Mouse (Mus musculus): ENCODE results near the gene Zmynd12. TPM values are rescaled to one million over a fixed set of nuclear protein-coding genes. Genes with fewer than 3 reads are reported as not detected.

The Zmynd12 gene
- polyA plus RNA-seq, 1 experiment = 0.44 TPM

DNA sequence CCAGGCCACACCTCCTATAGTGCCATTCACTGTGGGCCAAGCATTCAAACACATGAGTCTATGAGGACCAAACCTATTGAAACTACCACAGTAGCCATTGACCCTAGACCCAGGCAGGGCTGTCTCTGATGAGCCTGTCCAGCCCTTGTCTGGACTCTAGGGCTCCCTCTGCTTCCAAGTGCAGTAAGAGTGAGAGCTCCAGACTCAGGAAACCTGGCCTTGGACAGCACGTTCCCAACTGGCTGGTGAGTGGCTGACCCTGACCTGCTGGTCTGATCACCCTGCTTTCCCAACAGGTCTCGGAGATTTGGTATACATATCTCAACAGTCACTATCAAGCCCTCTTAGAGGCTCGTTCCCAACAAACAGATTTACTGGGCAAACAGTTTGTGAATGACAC, 25.2 kb downstream of the Zmynd12 start:
- no peaks in the 10 kb centered on the region for H3K36me3 ChIP-seq (ENCODE audit: control insufficient read depth, insufficient read depth, low read length)
- no peaks in the 10 kb centered on the region for H3K27me3 ChIP-seq (ENCODE audit: control insufficient read depth, insufficient read depth, low read length)
- 70% methylated on average over 3 of the region's 3 CpGs for WGBS
- H3K4me1 ChIP-seq (ENCODE audit: control insufficient read depth, insufficient read depth, insufficient read length, low read length) = no peaks in the 10 kb centered on the region
- H3K4me3 ChIP-seq (ENCODE audit: low read depth, low read length) = no peak overlapping the region
- TF ChIP-seq CTCF (IDR thresholded peaks at IDR 0.05; ENCODE audit: extremely low read depth, insufficient read length, insufficient replicate concordance, low read depth, low read length) (no peak), POLR2A (IDR thresholded peaks at IDR 0.05; ENCODE audit: low read depth, low read length) (no peak)
- H3K27ac ChIP-seq (ENCODE audit: insufficient read depth, low read depth, low read length) = no peak overlapping the region

DNA sequence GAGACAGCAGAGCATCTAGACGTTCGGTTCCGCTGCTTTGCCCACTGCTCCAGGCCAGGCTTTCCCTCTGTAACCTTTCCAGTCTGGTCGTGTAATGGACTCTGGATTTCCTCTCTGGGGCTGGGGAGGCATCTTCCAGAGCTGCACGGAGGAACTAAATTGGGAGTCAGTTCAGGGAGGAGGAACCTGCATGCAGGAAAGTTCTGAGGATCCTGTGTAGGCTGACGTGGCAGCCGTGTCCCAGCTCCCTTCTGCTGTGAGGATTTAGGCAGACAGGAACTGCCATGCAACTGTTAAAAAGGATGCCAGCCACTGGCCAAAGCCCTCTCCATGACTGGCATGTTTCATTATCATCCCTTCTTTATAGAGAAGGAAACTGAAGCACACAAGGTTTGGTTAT, 27.8 kb downstream of the Zmynd12 start:
- WGBS = 65% methylated on average over 7 of the region's 7 CpGs
- no peak overlapping the region for H3K4me3 ChIP-seq (ENCODE audit: low read depth, low read length)
- no peaks in the 10 kb centered on the region for H3K36me3 ChIP-seq (ENCODE audit: control insufficient read depth, insufficient read depth, low read length)
- no peaks in the 10 kb centered on the region for H3K4me1 ChIP-seq (ENCODE audit: control insufficient read depth, insufficient read depth, insufficient read length, low read length)
- no peak overlapping the region for H3K27ac ChIP-seq (ENCODE audit: insufficient read depth, low read depth, low read length)
- H3K27me3 ChIP-seq (ENCODE audit: control insufficient read depth, insufficient read depth, low read length) = no peaks in the 10 kb centered on the region
- no peak for TF ChIP-seq POLR2A (IDR thresholded peaks at IDR 0.05; ENCODE audit: low read depth, low read length)
- no peak for TF ChIP-seq CTCF (IDR thresholded peaks at IDR 0.05; ENCODE audit: extremely low read depth, insufficient read length, insufficient replicate concordance, low read depth, low read length)

DNA sequence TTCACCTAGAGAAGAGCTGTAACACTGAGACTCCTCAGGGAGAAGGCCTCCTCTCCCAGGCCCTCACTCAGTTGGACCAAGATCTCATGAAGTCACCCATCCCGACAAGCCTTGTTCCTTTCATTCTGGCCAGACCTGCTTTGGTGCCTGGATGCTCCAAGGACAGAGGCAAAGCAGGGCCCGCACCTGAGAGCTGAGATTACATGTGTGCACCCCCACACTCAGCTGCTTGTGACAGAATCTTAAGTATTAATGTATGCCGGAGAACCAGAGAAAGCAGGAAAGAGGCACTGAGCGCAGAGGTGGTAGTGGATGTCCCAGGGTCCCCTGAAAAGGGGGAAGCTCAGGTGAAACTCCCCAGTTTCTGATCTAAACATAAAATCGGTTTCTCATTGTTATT, 30.5 kb downstream of the Zmynd12 start:
- Histone ChIP-seq H3K4me1 (ENCODE audit: control insufficient read depth, insufficient read depth, insufficient read length, low read length) (no peaks in the 10 kb centered on the region), H3K27ac (ENCODE audit: insufficient read depth, low read depth, low read length) (no peak overlapping the region), H3K4me3 (ENCODE audit: low read depth, low read length) (no peak overlapping the region), H3K36me3 (ENCODE audit: control insufficient read depth, insufficient read depth, low read length) (no peaks in the 10 kb centered on the region), H3K27me3 (ENCODE audit: control insufficient read depth, insufficient read depth, low read length) (no peaks in the 10 kb centered on the region)
- WGBS = 67% methylated on average over 5 of the region's 5 CpGs
- TF ChIP-seq POLR2A (IDR thresholded peaks at IDR 0.05; ENCODE audit: low read depth, low read length) = no peak
- no peak for TF ChIP-seq CTCF (IDR thresholded peaks at IDR 0.05; ENCODE audit: extremely low read depth, insufficient read length, insufficient replicate concordance, low read depth, low read length)

DNA sequence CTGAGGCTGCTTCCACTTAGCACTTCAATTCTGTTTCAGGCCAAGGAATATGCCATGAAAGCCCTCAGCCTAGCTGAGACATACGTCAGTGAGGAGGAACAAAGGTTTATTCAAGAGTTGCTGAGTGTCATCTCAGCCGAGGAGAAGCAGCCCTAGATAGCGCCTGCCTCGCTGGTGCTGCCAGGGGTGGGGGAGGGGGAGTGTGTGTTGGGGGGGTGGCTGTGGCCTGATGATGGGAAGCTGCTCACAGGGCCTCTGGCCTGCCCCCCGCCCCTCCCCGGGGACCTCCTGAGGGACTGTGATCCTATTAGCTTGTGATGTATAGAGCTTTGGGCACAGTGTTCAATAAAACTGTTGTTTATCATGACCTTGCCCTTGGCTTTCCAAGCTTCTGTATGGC, 30.9 kb downstream of the Zmynd12 start:
- no peak for TF ChIP-seq CTCF (IDR thresholded peaks at IDR 0.05; ENCODE audit: extremely low read depth, insufficient read length, insufficient replicate concordance, low read depth, low read length)
- no peak for TF ChIP-seq POLR2A (IDR thresholded peaks at IDR 0.05; ENCODE audit: low read depth, low read length)
- Histone ChIP-seq H3K36me3 (ENCODE audit: control insufficient read depth, insufficient read depth, low read length) (no peaks in the 10 kb centered on the region), H3K4me1 (ENCODE audit: control insufficient read depth, insufficient read depth, insufficient read length, low read length) (no peaks in the 10 kb centered on the region), H3K27ac (ENCODE audit: insufficient read depth, low read depth, low read length) (no peak overlapping the region), H3K4me3 (ENCODE audit: low read depth, low read length) (no peak overlapping the region), H3K27me3 (ENCODE audit: control insufficient read depth, insufficient read depth, low read length) (no peaks in the 10 kb centered on the region)
- WGBS = 26% methylated on average over 6 of the region's 6 CpGs

DNA sequence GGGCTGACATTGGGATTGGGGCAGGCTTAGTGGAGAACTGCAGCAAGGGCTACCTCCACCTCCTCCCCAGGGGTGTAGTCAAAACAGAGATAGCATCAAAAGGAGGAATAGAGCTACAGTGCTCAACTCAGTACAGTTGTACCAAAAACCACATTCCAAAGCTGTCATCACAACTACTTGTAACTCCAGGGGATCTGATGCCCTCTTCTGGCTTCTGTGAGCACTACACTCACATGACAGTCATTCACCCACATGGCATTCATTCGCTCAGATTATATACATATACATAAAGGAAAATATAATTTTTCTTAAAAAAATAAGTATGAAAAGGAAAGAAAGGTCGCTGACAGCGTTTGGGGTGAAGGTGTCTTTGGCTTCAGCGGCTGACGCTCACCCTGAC, 37.7 kb downstream of the Zmynd12 start:
- no peak overlapping the region for H3K27ac ChIP-seq (ENCODE audit: insufficient read depth, low read depth, low read length)
- TF ChIP-seq CTCF (IDR thresholded peaks at IDR 0.05; ENCODE audit: extremely low read depth, insufficient read length, insufficient replicate concordance, low read depth, low read length) = no peak
- no peak for TF ChIP-seq POLR2A (IDR thresholded peaks at IDR 0.05; ENCODE audit: low read depth, low read length)
- no peaks in the 10 kb centered on the region for H3K36me3 ChIP-seq (ENCODE audit: control insufficient read depth, insufficient read depth, low read length)
- H3K4me3 ChIP-seq (ENCODE audit: low read depth, low read length) = no peak overlapping the region
- peaks cover 6% of the 10 kb centered on the region; the same call in 1 of the 2 replicates for H3K4me1 ChIP-seq (ENCODE audit: control insufficient read depth, insufficient read depth, insufficient read length, low read length)
- H3K27me3 ChIP-seq (ENCODE audit: control insufficient read depth, insufficient read depth, low read length) = no peaks in the 10 kb centered on the region
- 62% methylated on average over 5 of the region's 5 CpGs for WGBS

DNA sequence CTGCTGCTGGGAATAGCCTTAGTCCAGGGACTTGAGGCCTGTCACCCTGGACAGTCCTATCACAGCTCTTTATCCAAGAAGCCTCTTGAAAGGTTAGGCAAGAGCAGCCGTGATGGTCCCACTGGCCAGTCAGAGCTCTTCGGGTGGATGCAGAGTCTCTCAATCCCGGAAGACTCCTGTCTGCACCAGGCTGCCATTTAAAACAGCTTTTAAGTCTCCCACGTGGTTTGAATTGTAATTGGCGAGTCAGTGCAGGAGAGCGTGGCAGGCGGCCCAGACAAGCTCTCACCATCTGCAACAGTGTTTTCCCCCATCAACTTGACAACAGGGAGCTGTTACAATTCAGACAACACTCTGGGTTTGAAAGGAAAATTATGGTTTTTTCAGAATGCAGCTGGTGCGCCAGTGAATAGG, 38.1 kb downstream of the Zmynd12 start:
- TF ChIP-seq POLR2A (IDR thresholded peaks at IDR 0.05; ENCODE audit: low read depth, low read length) = no peak
- TF ChIP-seq CTCF (IDR thresholded peaks at IDR 0.05; ENCODE audit: extremely low read depth, insufficient read length, insufficient replicate concordance, low read depth, low read length) = no peak
- Histone ChIP-seq H3K27ac (ENCODE audit: insufficient read depth, low read depth, low read length) (no peak overlapping the region), H3K4me1 (ENCODE audit: control insufficient read depth, insufficient read depth, insufficient read length, low read length) (peaks cover 6% of the 10 kb centered on the region; the same call in 1 of the 2 replicates), H3K36me3 (ENCODE audit: control insufficient read depth, insufficient read depth, low read length) (no peaks in the 10 kb centered on the region), H3K4me3 (ENCODE audit: low read depth, low read length) (no peak overlapping the region), H3K27me3 (ENCODE audit: control insufficient read depth, insufficient read depth, low read length) (no peaks in the 10 kb centered on the region)
- WGBS = 70% methylated on average over 8 of the region's 8 CpGs

DNA sequence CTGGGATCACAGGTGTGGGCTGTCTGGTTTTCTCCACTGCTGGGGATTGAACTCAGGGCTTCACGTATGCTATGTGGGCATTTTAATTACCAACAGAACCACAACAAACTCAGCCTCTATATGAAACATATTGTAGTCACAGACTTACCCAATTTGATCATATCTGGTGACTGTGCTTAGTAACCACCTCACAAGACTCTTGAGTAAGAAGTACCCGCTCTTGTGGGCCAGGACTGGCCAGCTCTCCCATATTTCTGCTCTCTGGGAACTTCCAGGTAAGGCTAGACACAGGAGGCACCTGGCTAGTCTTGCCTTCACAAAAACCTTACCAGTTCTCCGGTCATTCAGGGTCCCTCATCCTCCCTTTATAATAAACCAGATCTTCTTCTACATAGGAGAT, 39.8 kb downstream of the Zmynd12 start:
- no peak for TF ChIP-seq POLR2A (IDR thresholded peaks at IDR 0.05; ENCODE audit: low read depth, low read length)
- TF ChIP-seq CTCF (IDR thresholded peaks at IDR 0.05; ENCODE audit: extremely low read depth, insufficient read length, insufficient replicate concordance, low read depth, low read length) = no peak
- Histone ChIP-seq H3K36me3 (ENCODE audit: control insufficient read depth, insufficient read depth, low read length) (no peaks in the 10 kb centered on the region), H3K27me3 (ENCODE audit: control insufficient read depth, insufficient read depth, low read length) (no peaks in the 10 kb centered on the region), H3K4me1 (ENCODE audit: control insufficient read depth, insufficient read depth, insufficient read length, low read length) (peaks cover 6% of the 10 kb centered on the region; the same call in 1 of the 2 replicates), H3K4me3 (ENCODE audit: low read depth, low read length) (no peak overlapping the region), H3K27ac (ENCODE audit: insufficient read depth, low read depth, low read length) (no peak overlapping the region)
- WGBS = 66% methylated on average over 3 of the region's 3 CpGs
